Mouse (Mus musculus): ENCODE measurements around the gene Sncb.

DNA sequence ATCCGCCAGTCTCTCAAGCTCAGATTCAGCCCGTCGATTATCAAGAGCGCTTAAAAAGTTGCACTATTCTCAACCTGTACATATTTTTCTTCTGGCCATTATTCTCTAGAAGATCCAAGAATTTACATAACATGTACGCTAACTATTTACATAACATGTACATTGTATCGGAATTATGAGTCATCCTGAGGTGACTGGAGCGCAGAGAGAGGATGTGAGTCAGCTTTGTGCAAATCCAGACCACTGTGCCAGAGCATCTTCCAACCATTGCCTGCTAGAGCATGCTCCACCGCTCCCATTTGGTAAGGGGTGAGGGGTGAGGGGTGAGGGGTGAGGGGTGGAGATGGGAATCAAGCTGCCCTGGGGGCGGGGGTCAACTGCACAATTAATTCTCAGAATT lies 47.0 kb upstream of the Sncb start:
- TF ChIP-seq POLR2A (IDR thresholded peaks at IDR 0.05; ENCODE audit: borderline replicate concordance, low read depth, low read length) (no peak), CTCF (IDR thresholded peaks at IDR 0.05; ENCODE audit: low read depth, low read length) (no peak)
